Mouse (Mus musculus) adrenal gland, adult 8-10 months (tissue): ENCODE data around the gene Pbx1. TPM values are rescaled to one million over a fixed set of nuclear protein-coding genes. Genes with fewer than 3 reads are reported as not detected.

Experiments
- DNase-seq: peaks from one replicate; pipeline ENCODE4 v3.0.0; 2022
- total RNA-seq, 4 experiments: library from RNA; stranded (reverse); gene quantifications; 2 replicates each; pipeline ENCODE4 v1.2.4; 2022

Pbx1 gene
- total RNA-seq, 4 experiments from 2014 or later: 152 to 211 (median 192) TPM

- no peak for DNase-seq
These were observed 132.9 kb downstream of the Pbx1 start for GRCm38 (mm10) chr1:168299181-168299580.

GRCm38 (mm10) chr1:168296290-168296689 lies 135.8 kb downstream of the Pbx1 start:
- DNase-seq: no peak

GRCm38 (mm10) chr1:168295782-168296181 lies 136.3 kb downstream of the Pbx1 start:
- no peak for DNase-seq

GRCm38 (mm10) chr1:168293673-168294072 lies 138.4 kb downstream of the Pbx1 start:
- no peak for DNase-seq

GRCm38 (mm10) chr1:168292106-168292505 lies 140.0 kb downstream of the Pbx1 start:
- DNase-seq: peak; percentile 76

- no peak for DNase-seq
These were observed 140.4 kb downstream of the Pbx1 start for GRCm38 (mm10) chr1:168291643-168292040.

- DNase-seq: peak; percentile 81
These were observed 140.9 kb downstream of the Pbx1 start for GRCm38 (mm10) chr1:168291001-168291642.

- peak; percentile 55 for DNase-seq
These were observed 141.7 kb downstream of the Pbx1 start for GRCm38 (mm10) chr1:168290236-168290985.

- no peak for DNase-seq
These were observed 143.1 kb downstream of the Pbx1 start for GRCm38 (mm10) chr1:168288891-168289545.

- DNase-seq: no peak
These were observed 144.1 kb downstream of the Pbx1 start for GRCm38 (mm10) chr1:168287843-168288591.

- no peak for DNase-seq
These were observed 145.0 kb downstream of the Pbx1 start for GRCm38 (mm10) chr1:168286862-168287650.

GRCm38 (mm10) chr1:168284566-168285141 lies 147.4 kb downstream of the Pbx1 start:
- no peak for DNase-seq

GRCm38 (mm10) chr1:168283841-168284565 lies 148.1 kb downstream of the Pbx1 start:
- no peak for DNase-seq

GRCm38 (mm10) chr1:168283421-168283820 lies 148.6 kb downstream of the Pbx1 start:
- no peak for DNase-seq

- no peak for DNase-seq
These were observed 156.4 kb downstream of the Pbx1 start for GRCm38 (mm10) chr1:168275678-168276077.

GRCm38 (mm10) chr1:168274296-168274695 lies 157.8 kb downstream of the Pbx1 start:
- no peak for DNase-seq

- DNase-seq: no peak
These were observed 160.0 kb downstream of the Pbx1 start for GRCm38 (mm10) chr1:168272091-168272490.

- DNase-seq: no peak
These were observed 160.9 kb downstream of the Pbx1 start for GRCm38 (mm10) chr1:168271207-168271606.

GRCm38 (mm10) chr1:168268751-168269623 lies 163.1 kb downstream of the Pbx1 start:
- no peak for DNase-seq

GRCm38 (mm10) chr1:168268224-168268623 lies 163.8 kb downstream of the Pbx1 start:
- no peak for DNase-seq
